Mouse (Mus musculus) CH12.LX (cell line): ENCODE data around the gene Retreg3. TPM values are rescaled to one million over a fixed set of nuclear protein-coding genes. Genes with fewer than 3 reads are reported as not detected.

Experiments
- DNase-seq: peaks from one replicate; pipeline ENCODE4 v3.0.0-alpha.2; 2013; ENCODE audit errors: extremely low read depth
- H3K27ac ChIP-seq: 2 replicates; pipeline ENCODE4 v1.5.1; 2012; ENCODE audit warnings: low read depth, mild to moderate bottlenecking, control low read depth, moderate library complexity; ENCODE audit not compliant: insufficient read depth
- H3K27me3 ChIP-seq: replicated peaks from 2 replicates; pipeline ENCODE3; 2012; ENCODE audit warnings: inconsistent platforms
- H3K36me3 ChIP-seq, 2 experiments: replicated peaks in 1 of 2; 2 replicates each; pipeline versions ENCODE3 to v1.6.1; 2012; ENCODE audit warnings: inconsistent platforms in 1 of 2, low read length in 1 of 2, mild to moderate bottlenecking in 1 of 2, mixed read lengths in 1 of 2, moderate library complexity in 1 of 2; ENCODE audit not compliant: control insufficient read depth in 1 of 2, insufficient read depth in 1 of 2
- H3K4me1 ChIP-seq, 2 experiments: 2 replicates each; pipeline ENCODE4 v1.6.1; 2012; ENCODE audit warnings: inconsistent platforms in 1 of 2, moderate library complexity in 1 of 2; ENCODE audit not compliant: insufficient read depth in 2 of 2, control insufficient read depth in 1 of 2
- H3K4me2 ChIP-seq: 2 replicates; pipeline ENCODE4 v1.6.1; 2012; ENCODE audit warnings: low read depth, mild to moderate bottlenecking, control low read depth; ENCODE audit not compliant: poor library complexity, insufficient read depth, severe bottlenecking
- H3K4me3 ChIP-seq, 3 experiments: fragments of 150-350 bp in 1 of 3; sonication (generic) in 1 of 3; replicated peaks in 1 of 3; 2 replicates each; pipeline versions ENCODE3 to v1.5.1; 2011 to 2012; ENCODE audit warnings: low read depth in 2 of 3, low read length in 2 of 3, mild to moderate bottlenecking in 2 of 3, moderate library complexity in 2 of 3, control low read depth in 1 of 3, improper control_type of control experiment in 1 of 3, inconsistent platforms in 1 of 3, mixed read lengths in 1 of 3; ENCODE audit not compliant: poor library complexity in 1 of 3
- H3K79me2 ChIP-seq: replicated peaks from 2 replicates; pipeline ENCODE4 v1.6.1; 2012; ENCODE audit warnings: mild to moderate bottlenecking, moderate library complexity; ENCODE audit not compliant: control insufficient read depth, poor library complexity, insufficient read depth, severe bottlenecking; ENCODE audit errors: extremely low read depth
- H3K9ac ChIP-seq: 2 replicates; pipeline ENCODE4 v1.6.1; 2012; ENCODE audit warnings: low read depth, mild to moderate bottlenecking, control low read depth, moderate library complexity; ENCODE audit not compliant: insufficient read depth
- H3K9me3 ChIP-seq: replicated peaks from 2 replicates; pipeline ENCODE3; 2012; ENCODE audit warnings: low read length, inconsistent platforms, mixed read lengths
- BHLHE40 ChIP-seq: IDR thresholded peaks from 2 replicates; pipeline ENCODE4 v1.6.1; 2011; ENCODE audit warnings: mild to moderate bottlenecking, low read depth, low read length, improper control_type of control experiment
- CHD1 ChIP-seq: IDR thresholded peaks from 2 replicates; pipeline ENCODE4 v1.6.1; 2012; ENCODE audit warnings: low read depth, low read length, improper control_type of control experiment, inconsistent platforms
- CHD2 ChIP-seq: IDR thresholded peaks from 2 replicates; pipeline ENCODE4 v1.6.1; 2011; ENCODE audit warnings: low read length, improper control_type of control experiment
- CTCF ChIP-seq, 2 experiments: IDR thresholded peaks in 1 of 2; conservative IDR thresholded peaks in 1 of 2; 2 replicates each; pipeline ENCODE4 v1.5.1; 2011 to 2012; ENCODE audit warnings: low read depth in 2 of 2, low read length in 2 of 2, improper control_type of control experiment in 1 of 2, inconsistent platforms in 1 of 2, mild to moderate bottlenecking in 1 of 2, moderate library complexity in 1 of 2
- E2F4 ChIP-seq: IDR thresholded peaks from 2 replicates; pipeline ENCODE4 v1.6.1; 2011; ENCODE audit warnings: low read depth, low read length, improper control_type of control experiment; ENCODE audit not compliant: insufficient replicate concordance
- ELF1 ChIP-seq: IDR thresholded peaks from 2 replicates; pipeline ENCODE4 v1.6.1; 2014; ENCODE audit warnings: low read depth, mild to moderate bottlenecking, inconsistent platforms, low read length, improper control_type of control experiment
- EP300 ChIP-seq: IDR thresholded peaks from 2 replicates; pipeline ENCODE4 v1.6.1; 2011; ENCODE audit warnings: low read length, improper control_type of control experiment
- ETS1 ChIP-seq: conservative IDR thresholded peaks from 2 replicates; pipeline ENCODE4 v1.6.1; 2012; ENCODE audit warnings: low read depth, mild to moderate bottlenecking, inconsistent platforms, low read length, improper control_type of control experiment, moderate library complexity
- GABPA ChIP-seq: IDR thresholded peaks from 2 replicates; pipeline ENCODE4 v1.6.1; 2012; ENCODE audit warnings: low read depth, low read length, improper control_type of control experiment, inconsistent platforms; ENCODE audit not compliant: insufficient replicate concordance
- HCFC1 ChIP-seq: IDR thresholded peaks from 2 replicates; pipeline ENCODE4 v1.6.1; 2012; ENCODE audit warnings: low read depth, mild to moderate bottlenecking, inconsistent platforms, low read length, improper control_type of control experiment
- IRF4 ChIP-seq: IDR thresholded peaks from 2 replicates; pipeline ENCODE4 v1.6.1; 2014; ENCODE audit warnings: low read depth, mild to moderate bottlenecking, inconsistent platforms, low read length, improper control_type of control experiment
- JUN ChIP-seq: IDR thresholded peaks from 2 replicates; pipeline ENCODE4 v1.6.1; 2011; ENCODE audit warnings: low read depth, mild to moderate bottlenecking, low read length, improper control_type of control experiment, moderate library complexity; ENCODE audit not compliant: insufficient read depth
- JUND ChIP-seq: conservative IDR thresholded peaks from 2 replicates; pipeline ENCODE4 v1.6.1; 2011; ENCODE audit warnings: low read depth, low read length, improper control_type of control experiment
- KAT2A ChIP-seq: IDR thresholded peaks from 2 replicates; pipeline ENCODE4 v1.6.1; 2012; ENCODE audit warnings: low read length, improper control_type of control experiment, inconsistent platforms; ENCODE audit not compliant: insufficient replicate concordance
- MAFK ChIP-seq: IDR thresholded peaks from 2 replicates; pipeline ENCODE4 v1.6.1; 2011; ENCODE audit warnings: low read length, improper control_type of control experiment; ENCODE audit not compliant: insufficient replicate concordance
- MAX ChIP-seq: IDR thresholded peaks from 2 replicates; pipeline ENCODE4 v1.6.1; 2011; ENCODE audit warnings: low read length, improper control_type of control experiment
- MAZ ChIP-seq: IDR thresholded peaks from 2 replicates; pipeline ENCODE4 v1.6.1; 2012; ENCODE audit warnings: low read depth, mild to moderate bottlenecking, inconsistent platforms, low read length, improper control_type of control experiment, moderate library complexity
- MEF2A ChIP-seq: IDR thresholded peaks from 2 replicates; pipeline ENCODE4 v1.6.1; 2014; ENCODE audit warnings: low read depth, mild to moderate bottlenecking, inconsistent platforms, low read length, improper control_type of control experiment, borderline replicate concordance
- MXI1 ChIP-seq: IDR thresholded peaks from 2 replicates; pipeline ENCODE4 v1.6.1; 2011; ENCODE audit warnings: mild to moderate bottlenecking, low read depth, low read length, improper control_type of control experiment
- MYC ChIP-seq: IDR thresholded peaks from 2 replicates; pipeline ENCODE4 v1.6.1; 2011; ENCODE audit warnings: low read depth, mild to moderate bottlenecking, improper control_type of control experiment, low read length
- NELFE ChIP-seq: IDR thresholded peaks from 2 replicates; pipeline ENCODE4 v1.6.1; 2011; ENCODE audit warnings: low read depth, low read length, improper control_type of control experiment
- NRF1 ChIP-seq: IDR thresholded peaks from 2 replicates; pipeline ENCODE4 v1.6.1; 2014; ENCODE audit warnings: low read depth, mild to moderate bottlenecking, inconsistent platforms, low read length, improper control_type of control experiment, moderate library complexity
- PAX5 ChIP-seq: IDR thresholded peaks from 2 replicates; pipeline ENCODE4 v1.6.1; 2012; ENCODE audit warnings: low read length, inconsistent platforms, mixed read lengths
- POLR2A ChIP-seq: IDR thresholded peaks from 2 replicates; pipeline ENCODE4 v1.6.1; 2011; ENCODE audit warnings: low read depth, mild to moderate bottlenecking, improper control_type of control experiment, low read length
- POLR2AphosphoS2 ChIP-seq: IDR thresholded peaks from 2 replicates; pipeline ENCODE4 v1.6.1; 2011; ENCODE audit warnings: low read depth, low read length, improper control_type of control experiment
- RAD21 ChIP-seq: IDR thresholded peaks from 2 replicates; pipeline ENCODE4 v1.6.1; 2011; ENCODE audit warnings: low read depth, mild to moderate bottlenecking, low read length, improper control_type of control experiment, moderate library complexity
- RCOR1 ChIP-seq: conservative IDR thresholded peaks from 2 replicates; pipeline ENCODE4 v1.6.1; 2012; ENCODE audit warnings: low read depth, mild to moderate bottlenecking, inconsistent platforms, low read length, improper control_type of control experiment
- SIN3A ChIP-seq: IDR thresholded peaks from 2 replicates; pipeline ENCODE4 v1.6.1; 2012; ENCODE audit warnings: low read length, improper control_type of control experiment, inconsistent platforms
- SMC3 ChIP-seq: IDR thresholded peaks from 2 replicates; pipeline ENCODE4 v1.6.1; 2011; ENCODE audit warnings: low read depth, low read length, improper control_type of control experiment
- TBP ChIP-seq: conservative IDR thresholded peaks from 2 replicates; pipeline ENCODE4 v1.6.1; 2011; ENCODE audit warnings: low read depth, low read length, improper control_type of control experiment
- TCF12 ChIP-seq: IDR thresholded peaks from 2 replicates; pipeline ENCODE4 v1.6.1; 2014; ENCODE audit warnings: low read depth, mild to moderate bottlenecking, inconsistent platforms, low read length, improper control_type of control experiment
- UBTF ChIP-seq: IDR thresholded peaks from 2 replicates; pipeline ENCODE4 v1.6.1; 2012; ENCODE audit warnings: low read depth, mild to moderate bottlenecking, inconsistent platforms, low read length, improper control_type of control experiment, moderate library complexity
- USF1 ChIP-seq: IDR thresholded peaks from 2 replicates; pipeline ENCODE4 v1.6.1; 2014; ENCODE audit warnings: low read depth, mild to moderate bottlenecking, inconsistent platforms, low read length, improper control_type of control experiment
- USF2 ChIP-seq: conservative IDR thresholded peaks from 2 replicates; pipeline ENCODE4 v1.6.1; 2011; ENCODE audit warnings: low read depth, low read length, improper control_type of control experiment
- ZC3H11A ChIP-seq: IDR thresholded peaks from 2 replicates; pipeline ENCODE4 v1.6.1; 2012; ENCODE audit warnings: low read depth, mild to moderate bottlenecking, inconsistent platforms, low read length, improper control_type of control experiment
- ZKSCAN1 ChIP-seq: IDR thresholded peaks from 2 replicates; pipeline ENCODE4 v1.6.1; 2012; ENCODE audit warnings: low read depth, inconsistent platforms, low read length, improper control_type of control experiment, borderline replicate concordance
- ZMIZ1 ChIP-seq: IDR thresholded peaks from 2 replicates; pipeline ENCODE4 v1.6.1; 2012; ENCODE audit warnings: low read depth, mild to moderate bottlenecking, inconsistent platforms, low read length, improper control_type of control experiment
- ZNF384 ChIP-seq: IDR thresholded peaks from 2 replicates; pipeline ENCODE4 v1.6.1; 2012; ENCODE audit warnings: low read depth, low read length, improper control_type of control experiment, inconsistent platforms
- dilution Hi-C: fragments of 300-500 bp; cut with MboI; formaldehyde crosslinking; loops from 2 replicates; pipeline ENCODE4 v1.14.3; 2020; ENCODE audit warnings: low sequenced_read_pairs; ENCODE audit not compliant: extremely low pct_unique_long_range_greater_than_20kb, extremely low pct_ligation_motif_present
- in situ Hi-C: fragments of 300-500 bp; cut with MboI; formaldehyde crosslinking; loops from 3 replicates; pipeline ENCODE4 v1.14.3; 2019; ENCODE audit warnings: low sequenced_read_pairs, low pct_ligation_motif_present, low pct_unique_long_range_greater_than_20kb, mixed read lengths
- polyA plus RNA-seq: library from polyadenylated mRNA; unstranded; fragments of >175 nt; gene quantifications from 2 replicates; pipeline ENCODE4 v1.2.1, GENCODE M21; 2012; ENCODE audit warnings: low read depth; ENCODE audit not compliant: insufficient read length
- total RNA-seq, 2 experiments: library from RNA; depleted of rRNA; stranded (reverse); fragments of 300-350 nt in 1 of 2; fragments of >200 nt in 1 of 2; gene quantifications; 2 replicates each; pipeline ENCODE4 v1.2.3; 2012 to 2014

Retreg3 gene
- total and polyA plus RNA-seq, 3 experiments = 48.2 to 55.9 (median 54.3) TPM

GRCm38 (mm10) chr11:101086756-101087681, 32.7 kb downstream of the Retreg3 start, which contains the start of gene Mlx:
Mlx (plus strand) TSS chr11:101087277.
- peaks cover 26 to 62% of the 10 kb centered on the region in 2 experiments for H3K4me1 ChIP-seq
- in situ Hi-C loops (loop anchor here (10.0 kb wide), 1 partner anchor 218 kb away; the partner anchor contains the start of gene Becn1), dilution Hi-C loops (no loop called here)
- no peaks in the 10 kb centered on the region for H3K27me3 ChIP-seq
- H3K4me3 ChIP-seq = peak within 1 kb of the TSS; percentile 49 to 79 (median 68)
- peak within 1 kb of the TSS; percentile 63 for H3K27ac ChIP-seq
- H3K9me3 ChIP-seq = no peaks in the 10 kb centered on the region
- H3K79me2 ChIP-seq = peaks cover 22% of the 10 kb centered on the region; the same call in 1 of the 2 replicates
- peaks cover 44 to 70% of the 10 kb centered on the region in 2 experiments for H3K36me3 ChIP-seq
- TF ChIP-seq RAD21 (no peak), ZMIZ1 (peak; percentile 21; the same call in 1 of the 2 replicates), BHLHE40 (peak; percentile 96), MXI1 (peak; percentile 48; the same call in 1 of the 2 replicates), MEF2A (no peak), HCFC1 (peak; percentile 76), USF2 (peak; percentile 99), NRF1 (peak; percentile 93), CHD2 (no peak), MAX (peak; percentile 97), GABPA (no peak), E2F4 (no peak), UBTF (no peak), MAFK (no peak), POLR2AphosphoS2 (peak; percentile 75; the same call in 1 of the 2 replicates), MAZ (peak; percentile 96), SMC3 (no peak), ZNF384 (no peak), TBP (peak; percentile 92), CHD1 (no peak), PAX5 (no peak), ELF1 (peak; percentile 95), EP300 (no peak), RCOR1 (no peak), JUN (no peak), POLR2A (peak; percentile 90), NELFE (peak; percentile 84), JUND (peak; percentile 37; the same call in 1 of the 2 replicates), MYC (no peak; the same call in 1 of the 2 replicates), ZC3H11A (no peak), TCF12 (peak; percentile 70), KAT2A (no peak), IRF4 (no peak; the same call in 1 of the 2 replicates), ZKSCAN1 (no peak), CTCF (conservative IDR thresholded peaks at IDR 0.05 in 1 of 2, IDR thresholded peaks at IDR 0.05 in 1 of 2; ENCODE audit: low read depth in 2 of 2, low read length in 2 of 2) (no peak), ETS1 (no peak), SIN3A (peak; percentile 88; the same call in 1 of the 2 replicates), USF1 (peak; percentile 98)
- peak; percentile 98 for DNase-seq
- peak within 1 kb of the TSS; percentile 53 for H3K4me2 ChIP-seq
- peak within 1 kb of the TSS; percentile 77 for H3K9ac ChIP-seq
